Mouse (Mus musculus) ES-E14 (cell line): ENCODE results near the gene Nup54. TPM values are rescaled to one million over a fixed set of nuclear protein-coding genes. Genes with fewer than 3 reads are reported as not detected.

Source experiments
- DNase-seq: peaks from one replicate; pipeline ENCODE4 v3.0.0-alpha.2; 2013; ENCODE audit warnings: low read depth, low spot score
- H3K27ac ChIP-seq: 2 replicates; pipeline ENCODE4 v1.5.1; 2012; ENCODE audit warnings: low read depth, mild to moderate bottlenecking, low read length, moderate library complexity, mixed read lengths; ENCODE audit not compliant: poor library complexity, insufficient read depth, severe bottlenecking
- H3K36me3 ChIP-seq: 2 replicates; pipeline ENCODE4 v1.6.1; 2012; ENCODE audit warnings: mild to moderate bottlenecking, low read length, moderate library complexity, mixed read lengths; ENCODE audit not compliant: control insufficient read depth, poor library complexity, insufficient read depth, severe bottlenecking
- H3K4me1 ChIP-seq, 2 experiments: fragments of 150-350 bp in 1 of 2; sonication (generic) in 1 of 2; 2 replicates each; pipeline ENCODE4 v1.6.1; 2012; ENCODE audit warnings: low read length in 2 of 2, mild to moderate bottlenecking in 1 of 2, mixed read lengths in 1 of 2; ENCODE audit not compliant: control insufficient read depth in 2 of 2, insufficient read depth in 2 of 2, poor library complexity in 1 of 2
- H3K4me3 ChIP-seq, 2 experiments: fragments of 150-350 bp in 1 of 2; sonication (generic) in 1 of 2; 2 replicates each; pipeline ENCODE4 v1.5.1; 2012; ENCODE audit warnings: low read length in 2 of 2, low read depth in 1 of 2, mild to moderate bottlenecking in 1 of 2, mixed read lengths in 1 of 2; ENCODE audit not compliant: insufficient read depth in 1 of 2, poor library complexity in 1 of 2, severe bottlenecking in 1 of 2
- H3K9ac ChIP-seq: 2 replicates; pipeline ENCODE4 v1.6.1; 2012; ENCODE audit warnings: low read depth, mild to moderate bottlenecking, low read length, mixed read lengths; ENCODE audit not compliant: poor library complexity, insufficient read depth, severe bottlenecking
- H3K9me3 ChIP-seq: fragments of 150-350 bp; sonication (generic); 2 replicates; pipeline ENCODE4 v1.6.1; 2012; ENCODE audit warnings: low read depth, mild to moderate bottlenecking, low read length; ENCODE audit not compliant: control insufficient read depth, insufficient read depth
- CHD2 ChIP-seq: IDR thresholded peaks from 2 replicates; pipeline ENCODE4 v1.6.1; 2014; ENCODE audit warnings: mild to moderate bottlenecking, low read depth, low read length, inconsistent platforms
- HCFC1 ChIP-seq: IDR thresholded peaks from 2 replicates; pipeline ENCODE4 v1.6.1; 2012; ENCODE audit warnings: low read length, inconsistent platforms, borderline replicate concordance; ENCODE audit not compliant: insufficient read depth
- MAFK ChIP-seq: IDR thresholded peaks from 2 replicates; pipeline ENCODE4 v1.6.1; 2014; ENCODE audit warnings: mild to moderate bottlenecking, low read depth, low read length, inconsistent platforms; ENCODE audit not compliant: insufficient read depth
- ZC3H11A ChIP-seq: IDR thresholded peaks from 2 replicates; pipeline ENCODE4 v1.6.1; 2012; ENCODE audit warnings: low read depth, mild to moderate bottlenecking, inconsistent platforms, low read length, borderline replicate concordance
- ZNF384 ChIP-seq: IDR thresholded peaks from 2 replicates; pipeline ENCODE4 v1.6.1; 2012; ENCODE audit warnings: low read depth, low read length, inconsistent platforms
- in situ Hi-C, 2 experiments: fragments of 600-800 bp; cut with MboI; formaldehyde crosslinking; loops; one replicate each; pipeline ENCODE4 v1.15.1; 2025; ENCODE audit warnings: low sequenced_read_pairs in 2 of 2, inconsistent platforms in 1 of 2; ENCODE audit not compliant: unreplicated experiment in 2 of 2
- total RNA-seq: library from RNA; depleted of rRNA; stranded (reverse); fragments of 300-350 nt; gene quantifications from 2 replicates; pipeline ENCODE4 v1.2.3, GENCODE M21; 2012

Gene Nup54
- total RNA-seq, 1 experiment, result 62.2 TPM

GRCm38 (mm10) chr5:92393863-92394262 lies 41.2 kb downstream of the Nup54 start:
- Histone ChIP-seq H3K27ac (no peak overlapping the region), H3K36me3 (no peaks in the 10 kb centered on the region), H3K4me3 (no peak overlapping the region), H3K4me1 (peaks cover 0 to 7% of the 10 kb centered on the region in 2 experiments; a peak in 1 of 4 replicates), H3K9me3 (no peaks in the 10 kb centered on the region), H3K9ac (no peak overlapping the region)
- DNase-seq, result no peak
- in situ Hi-C loops, result no loop called here
- no peak for TF ChIP-seq MAFK
- TF ChIP-seq CHD2, result no peak

GRCm38 (mm10) chr5:92392542-92392941 lies 42.5 kb downstream of the Nup54 start:
- H3K9me3 ChIP-seq, result no peaks in the 10 kb centered on the region
- H3K9ac ChIP-seq, result no peak overlapping the region
- peaks cover 0 to 4% of the 10 kb centered on the region in 2 experiments; a peak in 1 of 4 replicates for H3K4me1 ChIP-seq
- no peaks in the 10 kb centered on the region for H3K36me3 ChIP-seq
- TF ChIP-seq HCFC1 (no peak), ZNF384 (no peak), CHD2 (no peak), MAFK (no peak), ZC3H11A (no peak)
- H3K4me3 ChIP-seq, result peak overlapping the region; percentile 31 to 43; a peak in 3 of 4 replicates
- H3K27ac ChIP-seq, result no peak overlapping the region
- no peak for DNase-seq
- in situ Hi-C loops, result no loop called here

- in situ Hi-C loops, result no loop called here
- no peak overlapping the region for H3K9ac ChIP-seq
- no peak overlapping the region for H3K27ac ChIP-seq
- peaks cover 0 to 7% of the 10 kb centered on the region in 2 experiments; a peak in 1 of 4 replicates for H3K4me1 ChIP-seq
- no peak for TF ChIP-seq ZNF384
- no peak for TF ChIP-seq CHD2
- no peak for TF ChIP-seq HCFC1
- no peak for TF ChIP-seq ZC3H11A
- no peak for TF ChIP-seq MAFK
- H3K4me3 ChIP-seq, result no peak overlapping the region
- no peaks in the 10 kb centered on the region for H3K36me3 ChIP-seq
- DNase-seq, result no peak
- H3K9me3 ChIP-seq, result no peaks in the 10 kb centered on the region
Measured at GRCm38 (mm10) chr5:92390615-92391014, 44.4 kb downstream of the Nup54 start.

GRCm38 (mm10) chr5:92389977-92390376 lies 45.0 kb downstream of the Nup54 start:
- Histone ChIP-seq H3K27ac (no peak overlapping the region), H3K9me3 (no peaks in the 10 kb centered on the region), H3K4me1 (peaks cover 0 to 7% of the 10 kb centered on the region in 2 experiments; a peak in 1 of 4 replicates), H3K36me3 (no peaks in the 10 kb centered on the region), H3K9ac (no peak overlapping the region), H3K4me3 (no peak overlapping the region)
- TF ChIP-seq ZNF384, result no peak
- no peak for TF ChIP-seq MAFK
- no peak for TF ChIP-seq ZC3H11A
- no peak for TF ChIP-seq HCFC1
- no peak for TF ChIP-seq CHD2
- no peak for DNase-seq
- in situ Hi-C loops, result no loop called here

GRCm38 (mm10) chr5:92387433-92387832 lies 47.6 kb downstream of the Nup54 start:
- in situ Hi-C loops, result no loop called here
- no peaks in the 10 kb centered on the region for H3K36me3 ChIP-seq
- no peaks in the 10 kb centered on the region for H3K9me3 ChIP-seq
- TF ChIP-seq ZC3H11A, result no peak
- no peak for TF ChIP-seq CHD2
- no peak for TF ChIP-seq ZNF384
- no peak for TF ChIP-seq MAFK
- no peak for TF ChIP-seq HCFC1
- H3K9ac ChIP-seq, result no peak overlapping the region
- no peak overlapping the region for H3K27ac ChIP-seq
- peaks cover 0 to 4% of the 10 kb centered on the region in 2 experiments; a peak in 1 of 4 replicates for H3K4me1 ChIP-seq
- DNase-seq, result no peak
- H3K4me3 ChIP-seq, result no peak overlapping the region
